Mouse (Mus musculus) ES-CJ7 (cell line): ENCODE data around the gene Rpl9-ps1.
A peak's percentile ranks its signal among the peaks of the same experiment; 100 is the strongest.

Source experiments
- DNase-seq: peaks from one replicate; pipeline ENCODE4 v3.0.0; 2011; ENCODE audit warnings: low read depth, low spot score

Gene Rpl9-ps1

GRCm38 (mm10) chr11:83645521-83645920, at the start of gene Rpl9-ps1:
Gene Rpl9-ps1, minus strand, starts transcription at chr11:83645621.
- DNase-seq: no peak

- no peak for DNase-seq
Measured at GRCm38 (mm10) chr11:83692008-83692407, 46.6 kb upstream of the Rpl9-ps1 start.

GRCm38 (mm10) chr11:83689918-83690317, 44.5 kb upstream of the Rpl9-ps1 start:
- DNase-seq: no peak

GRCm38 (mm10) chr11:83675665-83676064, 30.2 kb upstream of the Rpl9-ps1 start:
- no peak for DNase-seq

- peak; percentile 0 for DNase-seq
Measured at GRCm38 (mm10) chr11:83671743-83672142, 26.3 kb upstream of the Rpl9-ps1 start.

GRCm38 (mm10) chr11:83663532-83663931, 18.1 kb upstream of the Rpl9-ps1 start:
- DNase-seq: no peak

GRCm38 (mm10) chr11:83662204-83662603, 16.8 kb upstream of the Rpl9-ps1 start, which contains the start of gene Ccl4:
Gene Ccl4, plus strand, starts transcription at chr11:83662584.
- DNase-seq: peak; percentile 1

- no peak for DNase-seq
Measured at GRCm38 (mm10) chr11:83658797-83659196, 13.4 kb upstream of the Rpl9-ps1 start.

- no peak for DNase-seq
Measured at GRCm38 (mm10) chr11:83657508-83657907, 12.1 kb upstream of the Rpl9-ps1 start.

- DNase-seq: no peak
Measured at GRCm38 (mm10) chr11:83654606-83655005, 9.2 kb upstream of the Rpl9-ps1 start.

GRCm38 (mm10) chr11:83649305-83649841, 4.0 kb upstream of the Rpl9-ps1 start, which contains the start of gene Ccl3:
Gene Ccl3, minus strand, starts transcription at chr11:83649355.
- no peak for DNase-seq

- DNase-seq: no peak
Measured at GRCm38 (mm10) chr11:83646356-83647149, 1.1 kb upstream of the Rpl9-ps1 start.

- no peak for DNase-seq
Measured at GRCm38 (mm10) chr11:83641216-83641615, 4.2 kb downstream of the Rpl9-ps1 start.

- no peak for DNase-seq
Measured at GRCm38 (mm10) chr11:83640141-83640540, 5.3 kb downstream of the Rpl9-ps1 start.

GRCm38 (mm10) chr11:83639533-83639932, 5.9 kb downstream of the Rpl9-ps1 start:
- peak; percentile 23 for DNase-seq

GRCm38 (mm10) chr11:83638934-83639333, 6.5 kb downstream of the Rpl9-ps1 start:
- DNase-seq: no peak

- no peak for DNase-seq
Measured at GRCm38 (mm10) chr11:83636742-83637235, 8.6 kb downstream of the Rpl9-ps1 start.

GRCm38 (mm10) chr11:83634898-83635297, 10.5 kb downstream of the Rpl9-ps1 start:
- no peak for DNase-seq

- no peak for DNase-seq
Measured at GRCm38 (mm10) chr11:83634425-83634824, 11.0 kb downstream of the Rpl9-ps1 start.

- DNase-seq: peak; percentile 7
Measured at GRCm38 (mm10) chr11:83632744-83633143, 12.7 kb downstream of the Rpl9-ps1 start.

- DNase-seq: no peak
Measured at GRCm38 (mm10) chr11:83631065-83631464, 14.4 kb downstream of the Rpl9-ps1 start.

GRCm38 (mm10) chr11:83630630-83631029, 14.8 kb downstream of the Rpl9-ps1 start:
- no peak for DNase-seq

- no peak for DNase-seq
Measured at GRCm38 (mm10) chr11:83628808-83629207, 16.6 kb downstream of the Rpl9-ps1 start.
